Mouse (Mus musculus) liver, postnatal 0 days (tissue): ENCODE measurements around the gene Creb3l2. TPM values are rescaled to one million over a fixed set of nuclear protein-coding genes. Genes with fewer than 3 reads are reported as not detected.
A peak's percentile ranks its signal among the peaks of the same experiment; 100 is the strongest.

Experiments
- ATAC-seq: fragments of 200-750 bp; cut with Nextera tagmentation; 2 replicates; pipeline ENCODE4 v1.8.0; 2017; ENCODE audit warnings: mild to moderate bottlenecking, moderate library complexity
- DNase-seq: peaks from one replicate; pipeline ENCODE4 v3.0.0-alpha.2; 2016
- H3K27ac ChIP-seq: fragments of 300-500 bp; sonication (generic); 2 replicates; pipeline ENCODE4 v1.5.1; 2014; ENCODE audit warnings: antibody characterized with exemption, moderate library complexity, mild to moderate bottlenecking, low read depth
- H3K27me3 ChIP-seq: fragments of 300-500 bp; sonication (generic); 2 replicates; pipeline ENCODE4 v1.6.1; 2014; ENCODE audit warnings: low read length, control low read depth, mixed read lengths; ENCODE audit not compliant: insufficient read depth
- H3K36me3 ChIP-seq: fragments of 300-500 bp; sonication (generic); replicated peaks from 2 replicates; pipeline ENCODE4 v1.6.1; 2014; ENCODE audit warnings: mild to moderate bottlenecking, control low read depth, low read length, moderate library complexity, mixed read lengths; ENCODE audit not compliant: insufficient read depth
- H3K4me1 ChIP-seq: fragments of 300-500 bp; sonication (generic); 2 replicates; pipeline ENCODE4 v1.6.1; 2014; ENCODE audit warnings: antibody characterized with exemption, mild to moderate bottlenecking, control low read depth; ENCODE audit not compliant: insufficient read depth
- H3K4me2 ChIP-seq: fragments of 300-500 bp; sonication (generic); 2 replicates; pipeline ENCODE4 v1.6.1; 2014; ENCODE audit warnings: low read depth, mild to moderate bottlenecking, low read length, moderate library complexity, mixed read lengths
- H3K4me3 ChIP-seq: fragments of 300-500 bp; sonication (generic); 2 replicates; pipeline ENCODE4 v1.5.1; 2014; ENCODE audit warnings: low read depth, low read length
- H3K9ac ChIP-seq: fragments of 300-500 bp; sonication (generic); replicated peaks from 2 replicates; pipeline ENCODE4 v1.6.1; 2014; ENCODE audit warnings: mild to moderate bottlenecking, moderate library complexity
- H3K9me3 ChIP-seq: fragments of 300-500 bp; sonication (generic); 2 replicates; pipeline ENCODE4 v1.6.1; 2016; ENCODE audit warnings: mild to moderate bottlenecking, control low read depth, low read length, mixed read lengths
- CTCF ChIP-seq: sonication (generic); IDR thresholded peaks from 2 replicates; pipeline ENCODE4 v1.5.1; 2016; ENCODE audit warnings: antibody characterized with exemption, low read depth
- EP300 ChIP-seq: IDR thresholded peaks from 2 replicates; pipeline ENCODE4 v1.6.1; 2016; ENCODE audit warnings: antibody characterized with exemption, low read depth, mild to moderate bottlenecking
- WGBS: fragments of 180-500 bp; shearing (Covaris S2); extraction: QIAGEN DNeasy Blood & Tissue Kit; methylation state at CpG from one replicate; pipeline ENCODE4 v1.1.7; 2014; ENCODE audit not compliant: insufficient replicate concordance; 5-methylcytosine and 5-hydroxymethylcytosine counted together
- polyA plus RNA-seq: library from polyadenylated mRNA; unstranded; fragments of >200 nt; fragmentation: Nextera tagmentation; extraction: Ambion mirVana; gene quantifications from 2 replicates; pipeline ENCODE4 v1.2.1, GENCODE M21; 2015

Gene Creb3l2
- polyA plus RNA-seq, 1 experiment from 2014 or later: 2.1 TPM

- H3K27me3 ChIP-seq: no peaks in the 10 kb centered on the region
- TF ChIP-seq CTCF: no peak
- no peak for TF ChIP-seq EP300
- H3K36me3 ChIP-seq: peaks cover 31% of the 10 kb centered on the region
- 52% methylated on average over 5 of the region's 5 CpGs for WGBS
- no peak overlapping the region for H3K4me2 ChIP-seq
- ATAC-seq (no peak), DNase-seq (no peak)
- no peak overlapping the region for H3K27ac ChIP-seq
- no peaks in the 10 kb centered on the region for H3K4me1 ChIP-seq
- H3K9ac ChIP-seq: no peak overlapping the region
- no peak overlapping the region for H3K4me3 ChIP-seq
- H3K9me3 ChIP-seq: no peaks in the 10 kb centered on the region
Measured at GRCm38 (mm10) chr6:37336831-37337260, 105.1 kb downstream of the Creb3l2 start.

GRCm38 (mm10) chr6:37336381-37336780 is 105.6 kb downstream of the Creb3l2 start:
- no peak for DNase-seq
- H3K36me3 ChIP-seq: peaks cover 36% of the 10 kb centered on the region
- no peak overlapping the region for H3K27ac ChIP-seq
- H3K4me1 ChIP-seq: no peaks in the 10 kb centered on the region
- H3K9ac ChIP-seq: no peak overlapping the region
- no peak overlapping the region for H3K4me3 ChIP-seq
- no peaks in the 10 kb centered on the region for H3K27me3 ChIP-seq
- WGBS: 73% methylated on average over 7 of the region's 7 CpGs
- H3K9me3 ChIP-seq: no peaks in the 10 kb centered on the region
- no peak for ATAC-seq
- no peak overlapping the region for H3K4me2 ChIP-seq
- no peak for TF ChIP-seq EP300
- TF ChIP-seq CTCF: no peak

GRCm38 (mm10) chr6:37332846-37333245 is 109.1 kb downstream of the Creb3l2 start:
- Histone ChIP-seq H3K4me3 (no peak overlapping the region), H3K27me3 (no peaks in the 10 kb centered on the region), H3K4me1 (no peaks in the 10 kb centered on the region), H3K36me3 (peaks cover 36% of the 10 kb centered on the region), H3K9ac (no peak overlapping the region), H3K27ac (no peak overlapping the region), H3K4me2 (no peak overlapping the region), H3K9me3 (no peaks in the 10 kb centered on the region)
- DNase-seq (no peak), ATAC-seq (no peak)
- 79% methylated on average over 10 of the region's 10 CpGs for WGBS
- TF ChIP-seq EP300 (no peak), CTCF (no peak)

- Histone ChIP-seq H3K4me2 (no peak overlapping the region), H3K36me3 (peaks cover 29% of the 10 kb centered on the region), H3K9ac (no peak overlapping the region), H3K27me3 (no peaks in the 10 kb centered on the region), H3K4me3 (no peak overlapping the region), H3K9me3 (no peaks in the 10 kb centered on the region), H3K4me1 (no peaks in the 10 kb centered on the region), H3K27ac (no peak overlapping the region)
- ATAC-seq: no peak
- TF ChIP-seq CTCF (no peak), EP300 (no peak)
- DNase-seq: peak; percentile 13
- 70% methylated on average over 5 of the region's 5 CpGs for WGBS
Measured at GRCm38 (mm10) chr6:37329901-37330864, 111.8 kb downstream of the Creb3l2 start.

- no peak for TF ChIP-seq CTCF
- no peak for TF ChIP-seq EP300
- Histone ChIP-seq H3K27me3 (no peaks in the 10 kb centered on the region), H3K4me3 (no peak overlapping the region), H3K9me3 (no peaks in the 10 kb centered on the region), H3K27ac (no peak overlapping the region), H3K9ac (no peak overlapping the region), H3K36me3 (peaks cover 23% of the 10 kb centered on the region), H3K4me1 (no peaks in the 10 kb centered on the region), H3K4me2 (no peak overlapping the region)
- WGBS: 71% methylated on average over 3 of the region's 3 CpGs
- ATAC-seq (no peak), DNase-seq (no peak)
Measured at GRCm38 (mm10) chr6:37329376-37329775, 112.6 kb downstream of the Creb3l2 start.

- no peak for DNase-seq
- no peak overlapping the region for H3K4me3 ChIP-seq
- no peak overlapping the region for H3K4me2 ChIP-seq
- TF ChIP-seq EP300 (no peak), CTCF (no peak)
- ATAC-seq: no peak
- no peak overlapping the region for H3K27ac ChIP-seq
- no peaks in the 10 kb centered on the region for H3K4me1 ChIP-seq
- no peak overlapping the region for H3K9ac ChIP-seq
- peaks cover 16% of the 10 kb centered on the region for H3K36me3 ChIP-seq
- no peaks in the 10 kb centered on the region for H3K27me3 ChIP-seq
- no peaks in the 10 kb centered on the region for H3K9me3 ChIP-seq
- WGBS: 67% methylated on average over 7 of the region's 7 CpGs
Measured at GRCm38 (mm10) chr6:37328671-37329070, 113.3 kb downstream of the Creb3l2 start.
